Mouse (Mus musculus): Measurements from ENCODE around the gene Lemd1. TPM values are rescaled to one million over a fixed set of nuclear protein-coding genes. Genes with fewer than 3 reads are reported as not detected.
A peak's percentile ranks its signal among the peaks of the same experiment; 100 is the strongest.

Gene Lemd1
- total and polyA plus RNA-seq, 2 experiments from 2014 or later = 13.3 to 14.7 TPM

DNA sequence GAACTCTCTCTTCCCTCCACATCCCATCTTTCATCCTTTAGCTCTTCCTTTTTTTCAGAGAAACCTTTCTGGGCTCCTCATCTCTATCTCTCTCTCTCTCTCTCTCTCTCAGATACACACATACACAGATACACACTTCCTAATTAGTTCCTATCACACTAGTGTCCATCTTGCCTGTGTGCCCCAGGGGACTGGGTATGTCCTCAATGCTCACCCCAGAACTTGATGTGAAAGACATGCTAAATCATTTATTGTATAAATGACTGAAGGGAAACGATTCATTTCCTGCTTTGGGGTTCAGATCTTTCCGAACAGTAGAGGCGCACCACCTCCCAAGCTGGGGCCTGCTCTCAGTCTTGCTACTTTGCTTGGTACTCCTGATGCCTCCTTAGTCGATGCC lies 2.0 kb upstream of the Lemd1 start:
- peak overlapping the region; percentile 99 for H3K27ac ChIP-seq (ENCODE audit: low read depth, low read length)
- peak; percentile 32; the same call in 1 of the 2 replicates for TF ChIP-seq CTCF (IDR thresholded peaks at IDR 0.05; ENCODE audit: low read depth)
- H3K9ac ChIP-seq = 0 out of 2 replicates have a peak overlapping the region, but pooled peaks have one; percentile 99
- H3K4me2 ChIP-seq (ENCODE audit: low read depth) = peak overlapping the region; percentile 61
- ATAC-seq = no peak
- H3K4me3 ChIP-seq (ENCODE audit: low read depth, low read length) = peak overlapping the region; percentile 87; the same call in 1 of the 2 replicates
- no peaks in the 10 kb centered on the region for H3K36me3 ChIP-seq (ENCODE audit: insufficient read depth)
- no peaks in the 10 kb centered on the region for H3K9me3 ChIP-seq (ENCODE audit: low read length)
- 29% methylated on average over 4 of the region's 4 CpGs for WGBS
- DNase-seq = no peak
- H3K4me1 ChIP-seq (ENCODE audit: insufficient read depth) = peaks cover 16% of the 10 kb centered on the region
- H3K27me3 ChIP-seq (ENCODE audit: insufficient read depth, low read length) = 0 out of 2 replicates have a peak, but pooled peaks cover 2% of the 10 kb centered on the region

DNA sequence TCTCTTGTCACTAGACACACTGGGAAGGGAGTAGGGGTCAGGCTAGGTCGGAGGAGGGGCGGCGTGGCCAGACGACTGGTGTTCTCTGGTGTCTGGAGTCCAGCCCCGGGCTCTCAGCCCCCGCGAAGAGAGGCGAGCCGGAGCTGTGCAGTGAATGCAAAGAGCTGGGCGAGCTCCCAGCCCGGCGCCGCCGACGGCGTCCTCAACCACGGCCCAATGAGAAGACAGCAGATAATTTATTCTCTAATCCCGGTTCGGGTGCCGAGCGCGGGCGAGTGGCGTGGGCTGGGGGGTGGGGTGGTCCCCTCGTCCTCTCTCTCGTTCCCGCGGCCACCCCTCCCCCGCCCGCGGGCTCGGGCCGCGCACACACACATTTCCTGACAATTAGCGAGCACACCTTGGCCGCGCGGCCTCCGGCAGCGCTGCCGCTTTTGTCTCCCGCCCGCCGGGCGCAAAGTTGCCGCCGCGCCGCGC lies 1.2 kb upstream of the Lemd1 start:
- Histone ChIP-seq H3K9ac (peak overlapping the region; percentile 99), H3K36me3 (ENCODE audit: insufficient read depth) (no peaks in the 10 kb centered on the region), H3K27ac (ENCODE audit: low read depth, low read length) (peak overlapping the region; percentile 99), H3K9me3 (ENCODE audit: low read length) (no peaks in the 10 kb centered on the region), H3K4me2 (ENCODE audit: low read depth) (peak overlapping the region; percentile 61), H3K27me3 (ENCODE audit: insufficient read depth, low read length) (0 out of 2 replicates have a peak, but pooled peaks cover 2% of the 10 kb centered on the region), H3K4me1 (ENCODE audit: insufficient read depth) (peaks cover 22% of the 10 kb centered on the region), H3K4me3 (ENCODE audit: low read depth, low read length) (peak overlapping the region; percentile 87)
- ATAC-seq (peak; percentile 78), DNase-seq (peak; percentile 93)
- WGBS = 2% methylated on average over 49 of the region's 50 CpGs
- TF ChIP-seq CTCF (IDR thresholded peaks at IDR 0.05; ENCODE audit: low read depth) = no peak

DNA sequence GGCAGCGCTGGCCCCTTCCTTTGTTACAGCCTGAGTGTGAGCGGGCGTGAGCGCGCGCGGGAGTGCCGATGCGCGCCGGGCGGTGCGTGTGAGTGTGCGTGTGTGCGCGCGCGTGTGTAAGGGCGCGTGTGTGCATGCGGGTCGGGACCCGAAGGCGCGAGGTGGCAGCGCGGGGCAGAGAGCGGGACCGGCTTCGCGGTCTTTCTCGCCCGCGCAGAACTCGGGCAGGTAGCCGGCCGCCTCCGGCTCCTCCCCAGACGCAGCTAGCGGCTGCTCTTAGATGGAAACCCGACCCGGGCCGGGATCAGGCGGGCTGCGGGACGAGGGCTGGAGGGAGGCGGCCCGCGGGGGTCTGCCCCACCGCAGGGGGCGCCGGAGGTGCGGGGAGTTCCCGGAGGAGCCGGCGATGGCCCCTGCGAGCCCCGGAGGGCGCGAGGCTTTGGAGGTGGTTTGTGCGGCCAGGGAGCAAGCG lies 574 bp upstream of the Lemd1 start:
- peak; percentile 40 for TF ChIP-seq CTCF (IDR thresholded peaks at IDR 0.05; ENCODE audit: low read depth)
- peak overlapping the region; percentile 99 for H3K27ac ChIP-seq (ENCODE audit: low read depth, low read length)
- peak overlapping the region; percentile 87 for H3K4me3 ChIP-seq (ENCODE audit: low read depth, low read length)
- ATAC-seq = peak; percentile 52
- peaks cover 28% of the 10 kb centered on the region for H3K4me1 ChIP-seq (ENCODE audit: insufficient read depth)
- H3K27me3 ChIP-seq (ENCODE audit: insufficient read depth, low read length) = 0 out of 2 replicates have a peak, but pooled peaks cover 2% of the 10 kb centered on the region
- no peaks in the 10 kb centered on the region for H3K9me3 ChIP-seq (ENCODE audit: low read length)
- no peak for DNase-seq
- H3K9ac ChIP-seq = peak overlapping the region; percentile 99
- no peaks in the 10 kb centered on the region for H3K36me3 ChIP-seq (ENCODE audit: insufficient read depth)
- 3% methylated on average over 56 of the region's 62 CpGs for WGBS
- peak overlapping the region; percentile 61 for H3K4me2 ChIP-seq (ENCODE audit: low read depth)

DNA sequence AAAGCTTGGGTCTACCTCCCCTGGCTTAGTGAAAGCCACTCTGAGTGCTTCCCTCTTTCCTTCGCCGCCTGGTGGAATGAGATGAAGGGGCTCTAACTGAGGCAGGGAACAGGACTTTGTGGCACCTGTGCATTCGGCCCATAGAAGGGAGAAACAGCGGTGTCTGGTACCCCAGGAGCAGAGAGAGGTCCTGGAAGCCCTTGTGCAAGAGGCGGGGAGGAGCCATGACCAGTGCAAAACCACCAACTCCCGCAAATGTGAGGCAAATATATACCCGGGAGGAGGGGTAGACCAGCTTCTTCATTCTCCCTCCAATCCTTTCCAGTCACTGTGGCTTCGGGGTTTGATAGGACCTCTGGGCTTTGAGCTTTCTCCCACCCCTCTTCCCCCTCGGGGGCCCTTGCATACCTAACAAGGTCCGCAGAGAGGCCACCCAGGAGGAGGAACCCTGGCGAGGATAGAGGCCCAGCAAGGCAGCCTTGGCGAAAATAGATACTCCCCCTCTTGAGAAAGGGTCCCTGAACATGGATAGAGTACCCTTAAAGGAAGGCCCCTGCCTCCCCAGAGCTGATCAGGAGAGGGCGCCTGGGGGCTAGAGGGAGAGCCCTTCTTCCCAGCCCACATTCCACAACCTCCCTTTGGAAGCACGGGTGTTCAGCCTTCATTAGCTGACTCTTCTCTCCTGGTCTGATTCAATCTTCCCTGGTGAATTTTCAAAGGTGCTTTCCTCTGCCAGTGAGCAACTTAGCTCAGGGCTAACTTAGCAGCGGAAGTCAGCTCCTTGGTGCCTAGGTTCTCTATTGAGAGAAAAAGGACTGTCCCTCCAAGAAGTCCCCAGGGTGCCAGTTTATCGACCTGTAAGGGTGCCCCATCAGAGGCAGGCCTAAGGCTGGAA lies 802 bp downstream of the Lemd1 start:
- peak; percentile 83 for DNase-seq
- WGBS = 4% methylated on average over 15 of the region's 16 CpGs

DNA sequence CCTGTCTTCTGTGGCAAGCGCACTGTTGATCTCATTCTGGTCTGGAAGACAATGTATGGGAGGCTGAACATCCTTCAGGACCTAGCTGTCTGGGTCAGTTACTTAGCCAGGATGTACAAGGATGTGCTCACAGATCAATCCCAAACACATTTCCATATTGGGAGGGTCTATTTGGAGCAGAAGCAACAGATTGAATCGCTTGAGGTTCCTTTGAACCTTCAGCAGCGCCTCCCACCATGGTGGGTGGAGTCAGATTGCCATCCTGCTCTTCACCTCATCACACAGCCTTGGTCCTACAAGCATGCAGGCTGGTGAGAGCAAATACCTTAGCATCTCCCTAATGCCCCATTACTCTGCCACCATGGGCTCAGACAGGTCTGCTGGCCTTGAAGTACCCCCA lies 2.6 kb downstream of the Lemd1 start:
- Histone ChIP-seq H3K27ac (ENCODE audit: low read depth, low read length) (peak overlapping the region; percentile 15; the same call in 1 of the 2 replicates), H3K9ac (peak overlapping the region; percentile 99; the same call in 1 of the 2 replicates), H3K36me3 (ENCODE audit: insufficient read depth) (no peaks in the 10 kb centered on the region), H3K4me3 (ENCODE audit: low read depth, low read length) (0 out of 2 replicates have a peak overlapping the region, but pooled peaks have one; percentile 87), H3K4me1 (ENCODE audit: insufficient read depth) (peaks cover 42% of the 10 kb centered on the region), H3K9me3 (ENCODE audit: low read length) (no peaks in the 10 kb centered on the region), H3K4me2 (ENCODE audit: low read depth) (peak overlapping the region; percentile 61), H3K27me3 (ENCODE audit: insufficient read depth, low read length) (0 out of 2 replicates have a peak, but pooled peaks cover 2% of the 10 kb centered on the region)
- TF ChIP-seq CTCF (IDR thresholded peaks at IDR 0.05; ENCODE audit: low read depth) = no peak
- WGBS = 69% methylated on average over 3 of the region's 3 CpGs
- ATAC-seq = no peak
- no peak for DNase-seq

More for the DNA sequence above, 802 bp downstream of the Lemd1 start:
- no peaks in the 10 kb centered on the region for H3K36me3 ChIP-seq (ENCODE audit: insufficient read depth)
- peak overlapping the region; percentile 99 for H3K9ac ChIP-seq
- H3K9me3 ChIP-seq (ENCODE audit: low read length) = no peaks in the 10 kb centered on the region
- peak overlapping the region; percentile 61 for H3K4me2 ChIP-seq (ENCODE audit: low read depth)
- H3K4me3 ChIP-seq (ENCODE audit: low read depth, low read length) = peak overlapping the region; percentile 87
- peaks cover 36% of the 10 kb centered on the region for H3K4me1 ChIP-seq (ENCODE audit: insufficient read depth)
- TF ChIP-seq CTCF (IDR thresholded peaks at IDR 0.05; ENCODE audit: low read depth) = peak; percentile 70
- peak overlapping the region; percentile 99 for H3K27ac ChIP-seq (ENCODE audit: low read depth, low read length)
- peak; percentile 63 for ATAC-seq
- H3K27me3 ChIP-seq (ENCODE audit: insufficient read depth, low read length) = 0 out of 2 replicates have a peak, but pooled peaks cover 2% of the 10 kb centered on the region

DNA sequence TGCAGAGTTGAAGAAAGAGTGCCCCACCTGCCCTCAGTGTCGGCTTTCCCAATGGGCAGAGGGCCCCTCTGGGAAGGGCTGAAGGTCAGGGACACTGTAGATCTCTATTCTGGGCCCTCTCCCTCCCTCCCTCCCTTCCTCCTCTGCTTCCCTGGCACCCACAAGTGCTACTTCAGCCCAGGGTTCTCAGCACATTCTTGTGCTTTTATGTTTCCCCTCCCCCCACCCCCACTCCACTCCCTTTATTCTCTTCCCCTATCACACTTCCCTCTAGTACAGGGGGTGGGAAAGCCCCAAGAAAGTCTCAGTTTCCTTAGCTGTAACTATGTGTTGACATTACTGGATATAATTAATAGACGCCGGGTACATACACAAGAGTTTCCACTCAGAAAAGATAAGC lies 3.4 kb downstream of the Lemd1 start:
- Histone ChIP-seq H3K9ac (no peak overlapping the region), H3K9me3 (ENCODE audit: low read length) (no peaks in the 10 kb centered on the region), H3K4me3 (ENCODE audit: low read depth, low read length) (no peak overlapping the region), H3K4me2 (ENCODE audit: low read depth) (peak overlapping the region; percentile 19), H3K27ac (ENCODE audit: low read depth, low read length) (no peak overlapping the region), H3K27me3 (ENCODE audit: insufficient read depth, low read length) (0 out of 2 replicates have a peak, but pooled peaks cover under 1% of the 10 kb centered on the region), H3K4me1 (ENCODE audit: insufficient read depth) (peaks cover 47% of the 10 kb centered on the region), H3K36me3 (ENCODE audit: insufficient read depth) (no peaks in the 10 kb centered on the region)
- TF ChIP-seq CTCF (IDR thresholded peaks at IDR 0.05; ENCODE audit: low read depth) = no peak
- DNase-seq = no peak
- ATAC-seq = no peak
- WGBS = 47% methylated on average over 3 of the region's 3 CpGs
